Mouse (Mus musculus) heart, postnatal 0 days (tissue): ENCODE measurements at regions not wholly inside any gene's neighbourhood (a gene's known extent, or its start where the extent isn't known, plus 50 kb on each side); places are given as distances from the start of the nearest gene placed in this dataset.

Experiments
- ATAC-seq: fragments of 200-750 bp; cut with Nextera tagmentation; 2 replicates; pipeline ENCODE4 v1.8.0; 2017; ENCODE audit warnings: low read depth, moderate number of reproducible peaks, moderate library complexity; ENCODE audit not compliant: insufficient read depth
- DNase-seq: peaks from one replicate; pipeline ENCODE4 v3.0.0-alpha.2; 2016; ENCODE audit warnings: low spot score
- H3K27ac ChIP-seq: fragments of 300-500 bp; sonication (generic); 2 replicates; pipeline ENCODE4 v1.5.1; 2014; ENCODE audit warnings: low read depth, mild to moderate bottlenecking
- H3K27me3 ChIP-seq: fragments of 300-500 bp; sonication (generic); 2 replicates; pipeline ENCODE4 v1.6.1; 2014; ENCODE audit warnings: low read length, mixed read lengths; ENCODE audit not compliant: control insufficient read depth, insufficient read depth
- H3K36me3 ChIP-seq: fragments of 300-500 bp; sonication (generic); replicated peaks from 2 replicates; pipeline ENCODE4 v1.6.1; 2014; ENCODE audit warnings: low read length, mixed read lengths; ENCODE audit not compliant: control insufficient read depth, insufficient read depth
- H3K4me1 ChIP-seq: fragments of 300-500 bp; sonication (generic); 2 replicates; pipeline ENCODE4 v1.6.1; 2014; ENCODE audit warnings: antibody characterized with exemption; ENCODE audit not compliant: control insufficient read depth, insufficient read depth
- H3K4me2 ChIP-seq: fragments of 300-500 bp; sonication (generic); 2 replicates; pipeline ENCODE4 v1.6.1; 2014; ENCODE audit warnings: low read depth, mild to moderate bottlenecking, low read length, moderate library complexity
- H3K4me3 ChIP-seq: fragments of 300-500 bp; sonication (generic); 2 replicates; pipeline ENCODE4 v1.5.1; 2014; ENCODE audit warnings: low read depth, low read length
- H3K9ac ChIP-seq: fragments of 300-500 bp; sonication (generic); replicated peaks from 2 replicates; pipeline ENCODE4 v1.6.1; 2014; ENCODE audit warnings: low read depth, low read length, mixed read lengths
- H3K9me3 ChIP-seq: fragments of 300-500 bp; sonication (generic); replicated peaks from 2 replicates; pipeline ENCODE4 v1.6.1; 2016; ENCODE audit warnings: low read length; ENCODE audit not compliant: control insufficient read depth
- CTCF ChIP-seq: IDR thresholded peaks from 2 replicates; pipeline ENCODE4 v1.5.1; 2016; ENCODE audit warnings: antibody characterized with exemption, control low read depth, low read depth
- EP300 ChIP-seq: IDR thresholded peaks from 2 replicates; pipeline ENCODE4 v1.6.1; 2016; ENCODE audit warnings: antibody characterized with exemption, low read depth
- WGBS: fragments of 180-500 bp; shearing (Covaris S2); extraction: QIAGEN DNeasy Blood & Tissue Kit; methylation state at CpG from one replicate; pipeline ENCODE4 v1.1.7; 2014; 5-methylcytosine and 5-hydroxymethylcytosine counted together

DNA sequence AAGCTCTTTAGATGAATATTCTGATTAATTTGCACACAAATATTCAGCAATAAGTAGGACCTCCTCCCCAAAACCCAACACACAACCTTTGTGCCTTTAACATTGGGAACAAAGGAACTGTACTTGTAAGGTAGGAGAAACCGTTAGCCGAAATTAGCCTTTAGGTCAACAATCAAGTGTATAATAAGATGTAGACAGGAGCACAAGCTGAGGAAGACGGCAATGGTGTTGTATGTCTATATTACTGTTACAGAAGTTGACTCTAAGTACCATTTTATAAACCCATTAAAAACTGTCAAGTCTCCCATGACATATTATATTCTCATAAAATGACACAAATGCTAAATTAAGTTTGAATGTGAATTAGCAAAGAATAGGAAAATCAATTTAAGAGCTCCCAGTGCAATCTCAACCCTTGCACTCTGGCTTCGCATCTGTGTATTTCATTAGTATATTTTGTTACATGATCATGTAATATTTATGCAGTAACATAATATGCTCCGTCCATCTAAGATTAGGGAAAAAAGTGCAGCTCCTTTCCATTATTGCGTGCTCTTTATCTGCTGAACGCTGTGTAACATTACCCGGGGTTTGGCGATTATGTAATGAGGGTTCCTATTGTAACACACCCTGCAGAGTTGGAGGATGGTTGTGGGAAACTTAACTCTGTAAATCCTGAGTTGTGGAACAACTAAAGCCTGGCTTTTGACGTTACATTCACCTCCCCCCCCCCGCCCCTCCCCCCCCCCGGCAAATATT is 510.3 kb upstream of the Cited2 start:
- Histone ChIP-seq H3K36me3 (no peaks in the 10 kb centered on the region), H3K27me3 (no peaks in the 10 kb centered on the region), H3K4me2 (no peak overlapping the region), H3K4me3 (no peak overlapping the region), H3K9ac (no peak overlapping the region), H3K27ac (no peak overlapping the region), H3K9me3 (no peaks in the 10 kb centered on the region), H3K4me1 (no peaks in the 10 kb centered on the region)
- 48% methylated on average over 12 of the region's 12 CpGs for WGBS
- no peak for TF ChIP-seq EP300
- no peak for TF ChIP-seq CTCF
- DNase-seq (no peak), ATAC-seq (no peak)

DNA sequence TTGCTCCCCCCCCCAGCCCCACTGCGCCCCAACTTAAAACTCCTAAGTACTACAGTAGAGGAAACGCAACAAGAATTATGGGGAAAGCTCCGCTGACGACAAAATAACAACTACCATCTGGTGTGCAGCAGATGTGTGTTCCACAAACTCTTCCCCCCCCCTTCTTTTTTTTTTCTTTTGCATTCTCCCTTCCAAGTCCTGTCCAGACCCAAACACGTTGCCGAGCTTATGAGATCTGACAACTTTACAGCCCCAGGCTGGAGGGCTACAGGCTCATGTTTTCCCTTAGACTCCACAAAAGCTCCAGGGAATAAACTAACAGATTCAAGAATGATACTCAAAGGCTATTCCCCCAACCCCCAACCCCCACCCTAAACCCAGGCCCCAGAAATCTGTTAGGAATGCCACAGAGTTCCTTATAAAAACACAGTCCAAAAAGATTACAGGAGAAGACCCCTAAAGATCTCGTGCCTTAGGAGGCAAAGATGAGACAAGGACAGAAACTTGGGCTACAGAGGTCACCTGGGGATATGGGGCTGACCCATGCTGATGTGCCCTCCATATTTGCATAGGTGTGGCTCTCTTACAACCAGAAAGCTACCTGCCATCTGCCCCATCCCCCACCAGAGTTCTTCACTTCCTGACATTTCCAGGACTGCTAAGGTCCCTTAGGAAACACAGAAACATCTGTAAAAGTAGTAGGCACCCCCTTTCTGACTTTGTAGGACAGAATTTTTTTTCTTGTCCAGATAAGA is 509.5 kb upstream of the Cited2 start:
- DNase-seq (no peak), ATAC-seq (no peak)
- Histone ChIP-seq H3K4me2 (no peak overlapping the region), H3K4me1 (no peaks in the 10 kb centered on the region), H3K9ac (no peak overlapping the region), H3K4me3 (no peak overlapping the region), H3K9me3 (no peaks in the 10 kb centered on the region), H3K36me3 (no peaks in the 10 kb centered on the region), H3K27me3 (no peaks in the 10 kb centered on the region), H3K27ac (no peak overlapping the region)
- TF ChIP-seq EP300 (no peak), CTCF (no peak)
- WGBS, result 75% methylated on average over 7 of the region's 7 CpGs

DNA sequence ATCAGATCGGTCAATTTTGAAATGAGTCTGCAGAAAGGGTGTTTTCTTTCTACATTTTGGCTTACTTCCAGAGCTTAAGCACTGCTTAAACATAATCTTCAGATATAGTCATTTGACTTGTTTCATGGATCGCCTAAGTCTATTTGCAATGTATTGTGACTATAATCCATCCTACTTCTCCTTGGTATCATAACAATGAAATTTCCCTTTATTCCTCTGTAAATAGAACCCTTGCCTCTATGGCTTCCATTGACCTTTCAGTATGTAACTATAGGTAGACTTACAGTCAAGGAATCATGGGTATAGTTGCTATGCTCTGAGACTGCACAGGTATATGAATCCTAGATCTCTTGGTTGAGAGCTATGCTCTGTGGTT is 509.0 kb upstream of the Cited2 start:
- DNase-seq (no peak), ATAC-seq (no peak)
- Histone ChIP-seq H3K36me3 (no peaks in the 10 kb centered on the region), H3K4me1 (no peaks in the 10 kb centered on the region), H3K4me3 (no peak overlapping the region), H3K27ac (no peak overlapping the region), H3K9me3 (no peaks in the 10 kb centered on the region), H3K9ac (no peak overlapping the region), H3K4me2 (no peak overlapping the region), H3K27me3 (no peaks in the 10 kb centered on the region)
- TF ChIP-seq CTCF (no peak), EP300 (no peak)
- WGBS, result 57% methylated on average over 2 of the region's 2 CpGs

DNA sequence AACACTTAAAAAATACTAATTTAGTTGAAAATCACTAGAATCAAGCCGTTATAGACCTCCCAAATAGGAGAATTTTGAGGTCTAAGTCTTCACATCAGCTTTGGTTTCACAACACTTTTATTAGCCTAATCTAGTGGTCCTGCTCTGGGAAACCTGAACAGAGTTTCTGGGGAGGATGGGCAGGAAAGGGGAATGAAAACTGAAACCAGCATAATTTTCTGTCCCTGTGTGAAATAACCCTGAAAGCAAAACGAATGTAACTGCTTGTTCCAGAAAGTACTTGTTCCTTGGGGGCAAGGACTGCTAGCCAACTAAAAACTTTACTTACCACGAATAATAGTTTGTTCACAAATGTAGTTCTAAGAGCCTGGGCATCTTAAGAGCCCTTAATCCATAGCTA is 508.0 kb upstream of the Cited2 start:
- Histone ChIP-seq H3K27me3 (no peaks in the 10 kb centered on the region), H3K4me2 (no peak overlapping the region), H3K4me3 (no peak overlapping the region), H3K9ac (no peak overlapping the region), H3K9me3 (no peaks in the 10 kb centered on the region), H3K4me1 (no peaks in the 10 kb centered on the region), H3K27ac (no peak overlapping the region), H3K36me3 (no peaks in the 10 kb centered on the region)
- no peak for ATAC-seq
- DNase-seq, result no peak
- 71% methylated on average over 3 of the region's 3 CpGs for WGBS
- TF ChIP-seq CTCF (no peak), EP300 (no peak)

DNA sequence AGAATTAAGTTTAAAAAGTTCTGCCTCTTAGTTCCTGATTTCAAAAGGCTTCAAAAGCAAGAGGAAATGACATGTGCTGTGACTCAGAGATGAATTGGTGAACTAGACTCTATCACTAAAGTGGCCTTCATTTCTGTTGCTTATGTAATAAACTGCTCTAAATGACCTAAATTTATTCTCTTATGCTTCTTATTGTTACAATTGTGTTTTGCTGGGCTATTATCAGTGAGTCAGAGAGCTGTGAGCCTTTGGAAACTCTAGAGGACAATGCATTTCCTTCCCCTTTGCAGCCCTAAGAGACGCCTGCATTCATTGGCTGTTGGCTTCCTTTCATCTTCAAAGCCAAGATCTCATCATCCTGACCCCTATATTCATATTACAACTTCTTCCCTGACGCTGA is 501.5 kb upstream of the Cited2 start:
- 45% methylated on average over 2 of the region's 2 CpGs for WGBS
- H3K4me3 ChIP-seq, result no peak overlapping the region
- no peak overlapping the region for H3K9ac ChIP-seq
- H3K4me1 ChIP-seq, result no peaks in the 10 kb centered on the region
- TF ChIP-seq EP300 (no peak), CTCF (no peak)
- ATAC-seq, result no peak
- H3K9me3 ChIP-seq, result no peaks in the 10 kb centered on the region
- no peak for DNase-seq
- no peaks in the 10 kb centered on the region for H3K27me3 ChIP-seq
- H3K36me3 ChIP-seq, result no peaks in the 10 kb centered on the region
- no peak overlapping the region for H3K27ac ChIP-seq
- H3K4me2 ChIP-seq, result no peak overlapping the region
